Mouse (Mus musculus) MN1 (cell line): ENCODE measurements around the gene Cxadr.

ENCODE experiments used
- DNase-seq: peaks from one replicate; pipeline ENCODE4 v3.0.0-alpha.2; 2016; ENCODE audit warnings: low spot score

Cxadr gene

GRCm38 (mm10) chr16:78371491-78372046, 70.3 kb downstream of the Cxadr start:
- DNase-seq: no peak

- DNase-seq: no peak
Observed at GRCm38 (mm10) chr16:78372786-78373185, 71.5 kb downstream of the Cxadr start.

- DNase-seq: no peak
Observed at GRCm38 (mm10) chr16:78373743-78374142, 72.5 kb downstream of the Cxadr start.

GRCm38 (mm10) chr16:78375222-78375621, 73.9 kb downstream of the Cxadr start:
- DNase-seq: peak; percentile 6

- DNase-seq: peak; percentile 41
Observed at GRCm38 (mm10) chr16:78375821-78376691, 74.8 kb downstream of the Cxadr start.

GRCm38 (mm10) chr16:78376745-78377570, 75.7 kb downstream of the Cxadr start, which contains the start of gene Btg3:
TSS of gene Btg3 (minus strand) at chr16:78377192.
- peak; percentile 90 for DNase-seq

- DNase-seq: no peak
Observed at GRCm38 (mm10) chr16:78378493-78378892, 77.2 kb downstream of the Cxadr start.

- no peak for DNase-seq
Observed at GRCm38 (mm10) chr16:78389122-78389521, 87.8 kb downstream of the Cxadr start.

GRCm38 (mm10) chr16:78389986-78390385, 88.7 kb downstream of the Cxadr start:
- DNase-seq: no peak

GRCm38 (mm10) chr16:78391354-78391753, 90.1 kb downstream of the Cxadr start:
- DNase-seq: no peak

GRCm38 (mm10) chr16:78398734-78399133, 97.4 kb downstream of the Cxadr start:
- no peak for DNase-seq

- DNase-seq: no peak
Observed at GRCm38 (mm10) chr16:78399423-78399822, 98.1 kb downstream of the Cxadr start.

- DNase-seq: no peak
Observed at GRCm38 (mm10) chr16:78402316-78402715, 101.0 kb downstream of the Cxadr start.

- no peak for DNase-seq
Observed at GRCm38 (mm10) chr16:78406657-78407056, 105.4 kb downstream of the Cxadr start.

GRCm38 (mm10) chr16:78407855-78408254, 106.6 kb downstream of the Cxadr start:
- no peak for DNase-seq
